Mouse (Mus musculus): Measurements from ENCODE around the gene 4931422A03Rik. TPM values are rescaled to one million over a fixed set of nuclear protein-coding genes. Genes with fewer than 3 reads are reported as not detected.

The 4931422A03Rik gene
- polyA plus RNA-seq, 1 experiment from 2014 or later: 2.1 TPM

DNA sequence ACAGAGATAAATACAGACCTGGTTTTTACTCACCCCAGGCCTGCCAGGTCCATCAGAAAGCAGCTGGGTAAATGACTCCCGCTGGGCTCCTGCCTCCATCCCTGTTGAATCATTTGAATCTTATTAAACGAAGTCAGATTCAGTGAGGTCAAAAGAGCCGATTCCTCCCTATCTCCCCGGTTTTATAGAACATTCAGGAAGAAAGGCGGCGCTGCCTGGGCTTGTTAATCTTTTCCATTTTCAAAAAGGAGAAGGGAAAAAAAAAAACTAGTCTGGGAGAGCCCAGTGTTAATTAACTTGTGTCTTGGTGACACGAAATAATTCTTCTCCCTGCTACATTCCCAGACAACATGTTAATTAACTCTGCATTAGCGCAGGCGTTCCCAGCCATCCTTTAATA lies 50.4 kb downstream of the 4931422A03Rik start:
- Histone ChIP-seq H3K36me3 (peaks cover 12% of the 10 kb centered on the region), H3K4me3 (no peak overlapping the region), H3K4me1 (replicated peaks) (peaks cover 23% of the 10 kb centered on the region), H3K9ac (no peak overlapping the region), H3K27ac (peak overlapping the region; percentile 44; the same call in 1 of the 2 replicates), H3K27me3 (peaks cover 10% of the 10 kb centered on the region), H3K9me3 (no peaks in the 10 kb centered on the region), H3K4me2 (no peak overlapping the region)
- WGBS: 30% methylated on average over 9 of the region's 9 CpGs
- ATAC-seq (ENCODE audit: low FRiP score): no peak

DNA sequence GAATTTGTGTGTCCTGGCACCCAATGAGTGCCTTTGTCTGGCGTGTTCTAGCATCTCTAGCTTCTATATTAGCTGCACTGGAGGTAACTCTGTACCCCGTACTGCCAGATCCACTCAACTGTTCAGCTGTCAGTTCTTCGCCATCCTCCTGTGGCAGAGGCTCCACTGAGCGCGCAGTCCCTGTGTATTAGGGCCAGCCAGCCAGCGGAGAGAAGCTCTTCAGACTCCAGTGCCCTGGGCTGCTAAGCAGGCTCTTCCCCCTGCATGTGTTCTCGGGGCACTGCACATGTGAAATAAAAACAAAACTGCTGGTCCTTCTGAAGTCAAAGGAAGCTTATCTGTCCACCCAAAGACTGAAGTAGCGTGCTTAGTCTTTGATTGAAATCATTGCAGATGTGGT lies 50.9 kb downstream of the 4931422A03Rik start:
- peaks cover 12% of the 10 kb centered on the region for H3K36me3 ChIP-seq
- H3K4me1 ChIP-seq (replicated peaks): peaks cover 26% of the 10 kb centered on the region
- 62% methylated on average over 8 of the region's 8 CpGs for WGBS
- no peak overlapping the region for H3K4me3 ChIP-seq
- no peaks in the 10 kb centered on the region for H3K9me3 ChIP-seq
- H3K27me3 ChIP-seq: peaks cover 15% of the 10 kb centered on the region
- H3K27ac ChIP-seq: peak overlapping the region; percentile 23; the same call in 1 of the 2 replicates
- ATAC-seq (ENCODE audit: low FRiP score): no peak
- no peak overlapping the region for H3K4me2 ChIP-seq
- peak overlapping the region; percentile 43; the same call in 1 of the 2 replicates for H3K9ac ChIP-seq

DNA sequence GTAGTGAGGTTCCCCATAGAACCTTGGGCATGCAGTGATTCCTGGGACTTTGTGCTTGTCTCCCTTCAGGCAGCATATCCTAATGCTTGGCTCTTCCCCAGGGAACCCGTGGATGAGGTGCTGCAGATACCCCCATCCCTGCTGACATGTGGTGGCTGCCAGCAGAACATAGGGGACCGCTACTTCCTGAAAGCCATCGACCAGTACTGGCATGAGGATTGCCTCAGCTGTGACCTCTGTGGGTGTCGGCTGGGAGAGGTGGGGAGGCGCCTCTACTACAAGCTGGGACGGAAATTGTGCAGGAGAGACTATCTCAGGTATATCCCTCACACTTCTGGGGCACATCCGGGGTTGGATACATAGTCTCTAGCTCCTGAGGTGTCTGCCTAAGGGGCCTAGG lies 52.3 kb downstream of the 4931422A03Rik start:
- no peak overlapping the region for H3K4me3 ChIP-seq
- H3K27me3 ChIP-seq: peaks cover 22% of the 10 kb centered on the region
- H3K4me2 ChIP-seq: no peak overlapping the region
- H3K9ac ChIP-seq: no peak overlapping the region
- H3K36me3 ChIP-seq: peaks cover 12% of the 10 kb centered on the region
- H3K4me1 ChIP-seq (replicated peaks): peaks cover 37% of the 10 kb centered on the region
- WGBS: 86% methylated on average over 7 of the region's 7 CpGs
- H3K27ac ChIP-seq: no peak overlapping the region
- ATAC-seq (ENCODE audit: low FRiP score): no peak
- no peaks in the 10 kb centered on the region for H3K9me3 ChIP-seq

DNA sequence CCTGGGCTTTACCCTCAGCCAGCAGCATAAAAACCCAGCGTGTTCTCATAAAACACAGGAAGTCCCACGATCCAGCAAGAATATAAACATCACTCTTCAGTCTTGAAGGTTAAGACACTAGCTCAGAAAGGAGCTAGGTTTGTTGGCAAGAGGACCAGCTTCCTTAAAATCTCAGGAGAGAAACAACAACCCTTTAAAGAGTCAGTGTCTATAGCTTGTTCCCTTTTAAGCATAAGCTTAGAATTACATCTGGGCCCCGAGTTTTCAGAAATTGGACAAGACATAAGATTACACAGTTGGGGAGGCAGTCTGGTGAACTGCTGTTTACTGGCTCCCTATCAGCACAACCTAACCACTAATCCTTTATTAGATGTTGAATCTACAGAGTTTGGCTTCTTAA lies 56.3 kb downstream of the 4931422A03Rik start:
- Histone ChIP-seq H3K4me2 (peak overlapping the region; percentile 84), H3K4me3 (peak overlapping the region; percentile 81), H3K27ac (no peak overlapping the region), H3K9ac (0 out of 2 replicates have a peak overlapping the region, but pooled peaks have one; percentile 93), H3K36me3 (peaks cover 9% of the 10 kb centered on the region; the same call in 1 of the 2 replicates), H3K27me3 (peaks cover 22% of the 10 kb centered on the region), H3K9me3 (no peaks in the 10 kb centered on the region), H3K4me1 (replicated peaks) (peaks cover 33% of the 10 kb centered on the region)
- no peak for ATAC-seq (ENCODE audit: low FRiP score)
- WGBS: 29% methylated on average over 3 of the region's 3 CpGs

DNA sequence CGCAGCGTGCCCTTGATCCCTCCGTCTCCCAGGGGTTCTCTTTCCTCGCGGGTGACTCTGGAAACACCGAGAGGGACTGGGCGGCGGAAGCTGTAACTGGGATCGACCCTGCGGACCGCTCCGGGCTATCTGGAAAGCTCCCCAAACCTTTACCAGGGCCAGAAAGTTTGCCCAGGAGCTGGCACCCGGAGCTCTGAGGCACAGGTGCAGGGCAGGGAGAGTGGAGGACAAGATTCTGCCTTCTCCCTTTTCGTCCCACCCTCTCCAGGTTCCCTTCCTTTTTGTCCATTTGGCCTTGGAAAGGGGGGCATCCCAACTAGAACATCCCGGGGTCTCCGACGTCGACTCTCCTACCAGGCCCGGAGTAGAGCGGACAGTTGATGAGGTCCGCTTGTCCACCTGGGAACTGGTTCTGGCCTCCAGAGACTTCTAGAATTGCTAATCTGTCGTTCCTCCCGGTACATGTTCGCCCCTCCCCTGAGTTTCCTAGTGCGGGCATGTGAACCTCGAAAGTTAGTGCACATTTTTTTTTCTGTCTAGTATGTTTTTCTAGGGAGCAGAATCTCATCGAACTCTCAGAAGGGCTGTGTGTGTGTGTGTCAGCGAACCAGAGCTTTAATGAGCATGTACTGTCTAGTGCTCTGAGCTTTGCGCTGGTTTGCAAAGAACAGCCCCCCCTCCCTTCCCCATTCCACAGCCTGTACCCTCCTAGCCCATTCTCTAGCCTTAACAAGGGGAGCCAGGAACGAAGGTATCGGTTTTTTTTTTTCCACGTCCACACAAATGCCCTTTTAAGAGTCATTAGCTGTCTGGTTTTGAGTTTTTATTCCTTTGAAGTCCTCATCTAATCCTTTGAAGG lies 57.1 kb downstream of the 4931422A03Rik start:
- WGBS: 3% methylated on average over 30 of the region's 32 CpGs
- peaks cover 7% of the 10 kb centered on the region; the same call in 1 of the 2 replicates for H3K36me3 ChIP-seq
- H3K9ac ChIP-seq: peak overlapping the region; percentile 93
- H3K27me3 ChIP-seq: peaks cover 22% of the 10 kb centered on the region
- peaks cover 31% of the 10 kb centered on the region for H3K4me1 ChIP-seq (replicated peaks)
- ATAC-seq (ENCODE audit: low FRiP score): peak; percentile 47; the same call in 1 of the 2 replicates
- peak overlapping the region; percentile 81 for H3K4me3 ChIP-seq
- H3K9me3 ChIP-seq: no peaks in the 10 kb centered on the region
- peak overlapping the region; percentile 94 for H3K27ac ChIP-seq
- peak overlapping the region; percentile 84 for H3K4me2 ChIP-seq

DNA sequence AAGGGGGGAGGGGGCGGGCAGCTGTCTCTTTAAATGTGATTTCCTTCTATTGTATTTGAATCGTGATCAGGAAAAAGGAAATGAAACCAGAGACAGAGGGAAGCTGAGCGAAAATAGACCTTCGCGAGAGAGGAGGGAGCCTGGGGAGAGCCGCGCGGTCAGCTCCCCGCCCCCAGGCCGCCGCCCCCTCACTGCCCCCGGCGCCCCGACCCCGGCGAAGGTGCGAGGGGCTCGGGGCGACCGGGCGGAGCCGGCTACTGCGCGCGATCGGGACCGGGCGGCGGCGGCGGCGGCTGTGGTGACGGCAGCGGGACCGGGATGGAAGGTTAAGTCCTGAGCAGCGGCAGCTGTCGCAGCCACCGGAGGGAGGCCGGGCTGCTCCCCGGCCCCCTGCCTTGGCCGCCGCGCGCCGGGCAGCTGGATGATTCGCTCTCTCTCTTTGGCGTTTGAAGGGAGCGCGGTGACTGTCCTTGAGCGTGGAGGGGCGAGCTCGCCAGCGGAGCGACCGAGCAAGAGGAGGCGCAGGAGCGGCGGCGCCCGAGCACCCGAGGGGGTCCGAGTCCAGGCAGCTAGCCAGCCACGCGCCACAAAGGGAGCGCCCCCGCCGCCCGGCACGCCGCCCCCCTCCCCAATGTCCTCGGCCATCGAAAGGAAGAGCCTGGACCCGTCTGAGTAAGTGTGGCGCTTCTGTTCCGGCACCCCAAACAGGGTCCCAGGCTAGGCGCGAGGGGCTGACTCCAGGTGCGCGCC lies 57.9 kb downstream of the 4931422A03Rik start:
- Histone ChIP-seq H3K4me1 (replicated peaks) (peaks cover 31% of the 10 kb centered on the region), H3K27me3 (peaks cover 22% of the 10 kb centered on the region), H3K9me3 (no peaks in the 10 kb centered on the region), H3K36me3 (peaks cover 5% of the 10 kb centered on the region; the same call in 1 of the 2 replicates), H3K4me2 (peak overlapping the region; percentile 84), H3K27ac (peak overlapping the region; percentile 94), H3K9ac (peak overlapping the region; percentile 93), H3K4me3 (peak overlapping the region; percentile 81)
- ATAC-seq (ENCODE audit: low FRiP score): peak; percentile 72
- under 1% methylated on average over 75 of the region's 79 CpGs for WGBS

DNA sequence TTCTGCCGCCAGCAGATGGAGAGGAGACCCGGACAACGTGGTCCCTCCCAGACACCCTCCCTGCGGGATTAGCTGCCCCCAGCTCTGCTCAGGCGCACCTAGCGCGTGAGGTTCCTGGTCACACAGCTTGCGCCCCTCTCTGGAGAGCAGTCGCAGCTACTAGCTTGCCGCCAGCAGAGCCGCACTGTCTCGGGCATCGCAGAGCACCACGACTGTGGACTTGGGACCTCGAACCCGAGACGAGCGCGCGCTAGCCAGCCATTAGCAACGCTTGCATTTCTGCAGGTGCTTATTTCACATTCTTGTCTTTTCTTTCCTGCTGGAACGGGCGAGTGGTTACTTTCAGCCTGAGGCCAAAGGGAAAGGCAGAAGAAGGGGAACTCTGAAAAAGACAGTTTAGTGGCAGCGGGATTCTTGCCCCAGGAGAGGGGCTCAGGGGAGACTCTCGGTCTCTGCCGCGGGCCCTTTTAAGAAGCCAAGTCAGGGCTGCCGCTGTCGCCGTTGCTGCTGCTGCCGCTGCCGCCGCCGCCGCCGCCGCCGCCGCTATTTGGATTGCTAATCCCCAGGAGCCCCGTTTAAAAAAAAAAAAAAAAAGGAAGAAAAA lies 58.6 kb downstream of the 4931422A03Rik start:
- no peaks in the 10 kb centered on the region for H3K9me3 ChIP-seq
- peak overlapping the region; percentile 93 for H3K9ac ChIP-seq
- H3K36me3 ChIP-seq: peaks cover 5% of the 10 kb centered on the region; the same call in 1 of the 2 replicates
- H3K27me3 ChIP-seq: peaks cover 20% of the 10 kb centered on the region
- H3K4me1 ChIP-seq (replicated peaks): peaks cover 31% of the 10 kb centered on the region
- H3K4me2 ChIP-seq: peak overlapping the region; percentile 84
- H3K27ac ChIP-seq: peak overlapping the region; percentile 94
- 1% methylated on average over 40 of the region's 40 CpGs for WGBS
- H3K4me3 ChIP-seq: peak overlapping the region; percentile 81
- peak; percentile 78 for ATAC-seq (ENCODE audit: low FRiP score)

DNA sequence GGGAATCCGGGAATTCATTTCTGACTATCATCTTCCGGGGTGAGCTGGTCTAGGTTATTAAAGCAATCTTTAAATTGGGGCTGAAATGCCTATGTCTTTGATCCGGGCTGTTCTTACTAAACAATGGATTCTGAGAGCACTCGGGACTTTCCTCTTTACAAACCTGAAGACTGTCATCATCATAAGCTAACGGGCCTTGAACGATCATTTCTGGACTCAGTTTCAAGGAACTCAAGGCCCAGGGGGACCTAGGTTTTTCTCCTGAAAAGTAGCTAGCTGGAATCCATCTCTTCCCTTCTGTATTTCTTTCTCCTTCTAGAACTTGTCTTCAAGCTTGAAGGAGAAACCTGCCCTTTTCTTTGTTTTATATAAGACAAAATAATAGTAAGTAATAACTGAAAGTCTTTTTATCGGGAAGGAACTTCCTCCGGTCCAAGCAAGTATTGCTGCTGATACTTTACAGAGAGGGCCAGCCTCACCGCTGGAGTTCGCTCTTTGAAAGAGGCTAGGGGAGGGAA lies 59.2 kb downstream of the 4931422A03Rik start:
- peak overlapping the region; percentile 93 for H3K9ac ChIP-seq

DNA sequence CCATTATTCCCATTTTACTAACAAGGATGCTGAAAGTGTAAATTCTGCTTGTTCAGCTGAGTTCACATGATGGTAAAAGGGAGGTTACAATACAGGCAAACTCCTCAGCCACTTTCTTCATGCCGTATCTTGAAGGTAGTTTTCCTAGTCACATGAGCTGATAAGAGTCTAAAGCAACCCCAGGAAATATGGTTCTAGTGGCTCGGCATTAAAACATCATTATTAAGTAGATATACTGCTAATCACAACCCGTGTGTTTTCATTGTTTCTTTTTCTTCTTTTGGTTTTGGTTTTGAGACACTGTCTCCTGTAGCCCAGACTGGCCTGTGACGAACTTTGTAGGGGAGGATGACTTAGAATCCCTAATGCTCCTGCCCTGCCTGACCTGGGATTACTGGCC lies 60.0 kb downstream of the 4931422A03Rik start:
- H3K4me3 ChIP-seq: no peak overlapping the region
- 87% methylated on average over 4 of the region's 4 CpGs for WGBS
- H3K9me3 ChIP-seq: no peaks in the 10 kb centered on the region
- ATAC-seq (ENCODE audit: low FRiP score): no peak
- no peak overlapping the region for H3K9ac ChIP-seq
- no peak overlapping the region for H3K4me2 ChIP-seq
- peaks cover 31% of the 10 kb centered on the region for H3K4me1 ChIP-seq (replicated peaks)
- H3K36me3 ChIP-seq: 0 out of 2 replicates have a peak, but pooled peaks cover under 1% of the 10 kb centered on the region
- H3K27ac ChIP-seq: no peak overlapping the region
- H3K27me3 ChIP-seq: peaks cover 16% of the 10 kb centered on the region

More for the DNA sequence above, 59.2 kb downstream of the 4931422A03Rik start:
- H3K27me3 ChIP-seq: peaks cover 20% of the 10 kb centered on the region
- no peaks in the 10 kb centered on the region for H3K9me3 ChIP-seq
- peak overlapping the region; percentile 81 for H3K4me3 ChIP-seq
- H3K4me1 ChIP-seq (replicated peaks): peaks cover 31% of the 10 kb centered on the region
- WGBS: 25% methylated on average over 10 of the region's 10 CpGs
- H3K36me3 ChIP-seq: peaks cover 5% of the 10 kb centered on the region; the same call in 1 of the 2 replicates
- H3K27ac ChIP-seq: peak overlapping the region; percentile 94
- ATAC-seq (ENCODE audit: low FRiP score): no peak
- peak overlapping the region; percentile 84 for H3K4me2 ChIP-seq

DNA sequence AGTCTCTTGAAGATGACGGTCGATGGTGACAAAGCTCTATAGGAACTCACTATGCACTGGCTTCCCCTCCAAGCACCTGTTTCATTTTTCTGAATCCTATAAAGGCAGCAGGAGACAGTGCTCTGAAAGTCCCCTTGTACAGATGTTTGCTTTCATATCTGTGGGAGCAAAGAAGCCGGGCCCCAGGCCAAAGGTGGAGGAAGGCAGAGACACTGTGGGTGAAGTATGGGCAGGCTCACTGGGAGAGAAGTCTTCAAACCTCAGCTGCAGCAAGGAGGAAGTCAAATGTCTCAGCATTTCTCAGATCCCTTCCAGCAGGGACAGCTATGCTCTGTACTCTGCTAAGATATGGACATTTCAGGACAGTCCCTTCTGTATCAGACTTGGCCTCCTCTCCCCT lies 62.8 kb downstream of the 4931422A03Rik start:
- 91% methylated on average over 3 of the region's 3 CpGs for WGBS
- no peaks in the 10 kb centered on the region for H3K36me3 ChIP-seq
- H3K27ac ChIP-seq: no peak overlapping the region

DNA sequence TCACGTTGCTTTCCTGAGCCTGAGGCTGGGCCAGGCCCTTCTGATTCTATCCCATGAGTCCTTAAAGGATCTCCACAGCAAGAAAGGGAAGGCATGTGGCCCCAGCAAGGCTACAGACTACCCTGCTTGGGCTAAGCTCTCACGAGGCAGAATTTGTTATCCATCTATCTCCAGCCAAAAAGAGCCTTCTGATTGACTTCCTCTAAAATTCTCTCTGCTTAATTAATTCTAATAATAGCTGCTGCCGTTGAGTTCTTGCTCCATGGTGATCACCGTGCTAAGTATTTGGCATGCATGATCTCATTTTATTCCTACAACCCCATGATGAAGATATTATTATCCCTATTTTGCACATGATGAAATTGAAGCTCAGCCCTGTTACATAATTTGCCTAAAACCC lies 65.8 kb downstream of the 4931422A03Rik start:
- Histone ChIP-seq H3K9me3 (no peaks in the 10 kb centered on the region), H3K9ac (no peak overlapping the region), H3K27ac (no peak overlapping the region), H3K4me2 (no peak overlapping the region), H3K4me3 (no peak overlapping the region), H3K4me1 (replicated peaks) (no peaks in the 10 kb centered on the region), H3K36me3 (no peaks in the 10 kb centered on the region), H3K27me3 (no peaks in the 10 kb centered on the region)
- no peak for ATAC-seq (ENCODE audit: low FRiP score)
- 68% methylated on average over 4 of the region's 4 CpGs for WGBS

More for the DNA sequence above, 62.8 kb downstream of the 4931422A03Rik start:
- Histone ChIP-seq H3K4me1 (replicated peaks) (peaks cover 11% of the 10 kb centered on the region), H3K27me3 (no peaks in the 10 kb centered on the region), H3K4me2 (no peak overlapping the region), H3K4me3 (no peak overlapping the region), H3K9ac (no peak overlapping the region), H3K9me3 (no peaks in the 10 kb centered on the region)
- no peak for ATAC-seq (ENCODE audit: low FRiP score)
